Comparison of ENCODE assay signal across 26 mouse cellular contexts in the genomic region with DNA sequence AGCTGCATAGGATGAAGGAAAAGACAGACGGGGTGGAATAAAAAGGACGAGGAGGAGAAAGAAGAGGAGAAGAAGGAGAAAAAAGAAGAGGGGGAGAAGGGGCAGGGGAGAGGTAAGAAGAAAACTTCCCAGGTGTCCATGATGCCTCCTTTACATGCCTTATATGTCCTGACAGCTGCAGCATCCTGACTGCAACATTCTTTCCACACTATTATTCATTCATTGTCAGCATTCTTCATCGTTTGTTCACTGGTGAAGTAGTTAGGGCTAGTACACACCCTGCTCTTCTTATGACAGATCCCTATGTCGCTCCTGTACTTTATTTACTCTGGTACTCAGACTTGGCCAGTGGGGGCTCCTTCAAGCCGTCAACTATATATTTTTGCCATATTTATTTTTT.
"Had no signal": no experiment of that assay in that cellular context is flagged by ENCODE, and none has a peak within 500 bp of the region (broad histone marks: within the 10 kb centered on the region; RNA-seq: fewer than 3 reads in every experiment).

No protein-coding gene starts in this region.

- H3K27me3 ChIP-seq: heart, embryonic 12.5 days; hindbrain, embryonic 12.5 days; intestine, embryonic 15.5 days; limb, embryonic 12.5 days; liver, embryonic 13.5 days; liver, embryonic 15.5 days had no signal

- ATAC-seq: hindbrain, embryonic 16.5 days; inflammation-experienced regulatory T-cells, adult 6 months had no signal

- DNase-seq: gastrocnemius, postnatal 14 days; gastrocnemius, postnatal 36 days; heart, adult 18-20 months; heart, postnatal 10 days; heart, postnatal 4 days; kidney, adult 18-20 months; kidney, adult 8-10 months; kidney, postnatal 10 days; kidney, postnatal 25 days; kidney, postnatal 4 days; left cerebral cortex, postnatal 4 days; liver; liver, embryonic 13.5 days had no signal

- H3K4me3 ChIP-seq: heart, embryonic 12.5 days; hindbrain, embryonic 10.5 days; hindbrain, embryonic 12.5 days; intestine, embryonic 15.5 days; layer of hippocampus, adult 2 months; left cerebral cortex, adult 2 months; limb, embryonic 12.5 days; liver, embryonic 13.5 days; liver, embryonic 15.5 days had no signal

- H3K4me2 ChIP-seq: hindbrain, embryonic 12.5 days; hindbrain, embryonic 14.5 days; intestine, embryonic 15.5 days; limb, embryonic 12.5 days; liver, embryonic 11.5 days; liver, embryonic 13.5 days; liver, embryonic 15.5 days had no signal

- H3K36me3 ChIP-seq: heart, embryonic 10.5 days; heart, embryonic 12.5 days; hindbrain, embryonic 10.5 days; hindbrain, embryonic 12.5 days; limb, embryonic 12.5 days; liver, embryonic 13.5 days; liver, embryonic 15.5 days had no signal
